Mouse (Mus musculus) liver, embryonic 11.5 days (tissue): ENCODE results near the gene Pla1a. TPM values are rescaled to one million over a fixed set of nuclear protein-coding genes. Genes with fewer than 3 reads are reported as not detected.

ENCODE experiments used
- ATAC-seq: fragments of 200-750 bp; cut with Nextera tagmentation; replicated peaks from 2 replicates; pipeline ENCODE4 v1.8.0; 2017; ENCODE audit warnings: moderate number of reproducible peaks, mild to moderate bottlenecking, moderate TSS enrichment, moderate library complexity; ENCODE audit not compliant: low FRiP score
- DNase-seq: peaks from one replicate; pipeline ENCODE4 v3.0.0-alpha.2; 2017; ENCODE audit warnings: low spot score
- H3K27ac ChIP-seq: fragments of 300-500 bp; sonication (generic); 2 replicates; pipeline ENCODE4 v1.5.1; 2014; ENCODE audit warnings: mild to moderate bottlenecking, low read depth, low read length, control low read depth
- H3K27me3 ChIP-seq: fragments of 300-500 bp; sonication (generic); replicated peaks from 2 replicates; pipeline ENCODE4 v1.6.1; 2014; ENCODE audit warnings: low read length, mixed read lengths; ENCODE audit not compliant: control insufficient read depth, insufficient read depth
- H3K36me3 ChIP-seq: fragments of 300-500 bp; sonication (generic); 2 replicates; pipeline ENCODE4 v1.6.1; 2014; ENCODE audit warnings: mild to moderate bottlenecking, low read length, moderate library complexity, mixed read lengths; ENCODE audit not compliant: control insufficient read depth, insufficient read depth
- H3K4me1 ChIP-seq: fragments of 300-500 bp; sonication (generic); replicated peaks from 2 replicates; pipeline ENCODE4 v1.6.1; 2014; ENCODE audit warnings: low read length, mixed read lengths; ENCODE audit not compliant: control insufficient read depth, insufficient read depth
- H3K4me2 ChIP-seq: fragments of 300-500 bp; sonication (generic); 2 replicates; pipeline ENCODE4 v1.6.1; 2014; ENCODE audit warnings: mild to moderate bottlenecking, control low read depth, moderate library complexity
- H3K4me3 ChIP-seq: fragments of 300-500 bp; sonication (generic); 2 replicates; pipeline ENCODE4 v1.5.1; 2014; ENCODE audit warnings: low read depth, low read length, control low read depth
- H3K9ac ChIP-seq: fragments of 300-500 bp; sonication (generic); 2 replicates; pipeline ENCODE4 v1.6.1; 2014; ENCODE audit warnings: low read depth, low read length, control low read depth
- H3K9me3 ChIP-seq: fragments of 300-500 bp; sonication (generic); 2 replicates; pipeline ENCODE4 v1.6.1; 2016; ENCODE audit warnings: low read length, inconsistent platforms, mixed read lengths; ENCODE audit not compliant: control insufficient read depth
- WGBS: fragments of 180-500 bp; shearing (Covaris S2); extraction: QIAGEN DNeasy Blood & Tissue Kit; methylation state at CpG from one replicate; pipeline ENCODE4 v1.1.7; 2014; 5-methylcytosine and 5-hydroxymethylcytosine counted together
- polyA plus RNA-seq: library from polyadenylated mRNA; unstranded; fragments of >200 nt; fragmentation: Nextera tagmentation; extraction: Ambion mirVana; gene quantifications from 2 replicates; pipeline ENCODE4 v1.2.1, GENCODE M21; 2014

Pla1a gene
- polyA plus RNA-seq, 1 experiment from 2014 or later, result 1.4 TPM

- no peaks in the 10 kb centered on the region for H3K27me3 ChIP-seq
- whole genome bisulfite sequencing, result 68% methylated on average over 3 of the region's 3 CpGs
- H3K4me2 ChIP-seq, result no peak overlapping the region
- no peak for ATAC-seq
- no peak overlapping the region for H3K4me3 ChIP-seq
- H3K36me3 ChIP-seq, result no peaks in the 10 kb centered on the region
- no peak for DNase-seq
- no peak overlapping the region for H3K9ac ChIP-seq
- peaks cover 19% of the 10 kb centered on the region; the same call in 1 of the 2 replicates for H3K4me1 ChIP-seq
- no peak overlapping the region for H3K27ac ChIP-seq
- H3K9me3 ChIP-seq, result no peaks in the 10 kb centered on the region
Measured at GRCm38 (mm10) chr16:38359857-38360256, 73.1 kb downstream of the Pla1a start.

- Histone ChIP-seq H3K27ac (no peak overlapping the region), H3K27me3 (no peaks in the 10 kb centered on the region), H3K4me3 (no peak overlapping the region), H3K4me1 (peaks cover 23% of the 10 kb centered on the region), H3K9me3 (no peaks in the 10 kb centered on the region), H3K36me3 (0 out of 2 replicates have a peak, but pooled peaks cover 2% of the 10 kb centered on the region), H3K4me2 (no peak overlapping the region), H3K9ac (no peak overlapping the region)
- DNase-seq, result peak; percentile 16
- WGBS, result 90% methylated on average over 2 of the region's 2 CpGs
- no peak for ATAC-seq
Measured at GRCm38 (mm10) chr16:38359241-38359640, 73.7 kb downstream of the Pla1a start.

DNA sequence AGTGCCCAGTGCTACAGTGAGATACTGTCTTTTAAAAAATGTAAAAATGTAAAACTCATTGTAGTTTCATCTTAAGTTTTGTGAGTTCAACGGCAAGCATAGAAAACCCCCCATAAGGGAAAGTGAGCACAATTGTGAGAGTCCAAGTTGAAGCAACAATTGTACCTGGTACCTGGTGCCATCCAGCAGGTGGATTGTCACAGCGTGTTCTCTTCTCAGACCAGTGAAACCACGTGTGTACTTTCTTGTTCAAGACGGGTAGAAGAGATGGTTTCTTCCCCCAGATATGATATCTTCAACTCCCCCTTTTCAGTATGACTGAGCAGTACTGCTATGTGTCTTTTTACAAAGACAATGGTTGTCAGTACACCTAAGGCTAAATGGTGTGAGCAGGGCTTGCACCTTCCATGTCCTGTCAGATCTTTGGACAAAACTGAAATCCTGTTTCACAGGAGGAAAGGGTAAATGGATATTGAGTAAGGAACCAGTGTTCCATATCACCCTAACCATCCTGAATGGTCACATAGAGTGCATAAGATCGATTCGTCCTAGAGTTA lies 74.6 kb downstream of the Pla1a start:
- Histone ChIP-seq H3K9me3 (no peaks in the 10 kb centered on the region), H3K4me2 (no peak overlapping the region), H3K27me3 (no peaks in the 10 kb centered on the region), H3K4me1 (peaks cover 20% of the 10 kb centered on the region), H3K27ac (no peak overlapping the region), H3K36me3 (0 out of 2 replicates have a peak, but pooled peaks cover 2% of the 10 kb centered on the region), H3K9ac (no peak overlapping the region), H3K4me3 (no peak overlapping the region)
- 81% methylated on average over 6 of the region's 6 CpGs for WGBS
- DNase-seq (no peak), ATAC-seq (no peak)

DNA sequence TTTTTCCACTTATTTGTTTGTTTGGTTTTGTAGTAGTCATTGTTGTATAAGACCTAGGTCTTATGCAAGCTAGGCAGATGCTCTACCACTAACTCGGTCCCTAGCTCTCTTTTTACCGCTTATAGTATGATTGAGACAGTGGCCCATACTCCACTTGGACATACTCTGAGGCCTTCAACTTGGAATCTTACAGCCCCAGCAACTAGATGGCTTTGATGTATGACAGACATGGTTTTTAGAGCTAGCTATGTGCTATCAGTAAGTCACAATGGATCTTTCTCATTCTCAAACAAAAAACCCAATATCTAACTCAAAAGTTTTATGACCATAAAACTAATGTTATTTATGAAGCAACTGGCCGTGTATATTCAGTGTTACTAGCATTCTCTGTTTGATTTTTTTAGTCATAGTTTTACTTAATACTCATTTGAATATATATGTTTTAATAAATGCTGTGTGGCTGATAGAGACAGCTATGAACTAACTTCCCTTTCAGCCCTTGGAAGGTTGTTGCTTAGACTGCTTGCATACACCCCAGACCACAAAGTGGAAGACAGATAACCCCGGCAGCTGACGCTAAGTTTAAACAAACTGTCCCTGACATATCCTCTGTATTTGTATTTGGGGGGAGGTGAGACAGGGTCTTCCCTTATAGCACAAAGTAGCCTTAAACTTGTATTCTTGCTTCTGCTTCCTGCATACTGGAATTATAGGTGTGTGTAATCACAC lies 78.6 kb downstream of the Pla1a start:
- 52% methylated on average over 5 of the region's 5 CpGs for WGBS

DNA sequence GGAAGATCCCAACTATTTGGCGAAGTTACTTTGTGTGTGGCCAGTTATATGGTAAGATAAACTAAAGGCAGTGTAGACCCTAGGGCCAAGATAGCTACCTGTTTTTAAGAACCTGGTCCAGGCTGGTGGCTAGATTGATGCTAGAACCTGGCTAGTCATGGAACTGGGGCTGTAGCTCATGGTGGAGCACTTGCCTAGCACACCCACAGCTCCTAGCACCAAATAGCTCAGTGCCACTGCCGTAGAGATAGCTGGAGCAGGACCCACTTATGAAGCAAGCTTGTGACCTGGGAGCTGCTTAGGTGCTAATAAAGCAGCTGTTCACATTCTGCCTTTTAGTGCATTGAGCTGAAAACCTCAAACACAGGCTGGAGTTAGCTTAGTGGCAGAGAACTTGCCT lies 79.3 kb downstream of the Pla1a start:
- 91% methylated on average over 2 of the region's 2 CpGs for WGBS
- H3K27ac ChIP-seq, result no peak overlapping the region; the same call in 1 of the 2 replicates
- peaks cover 26% of the 10 kb centered on the region for H3K4me1 ChIP-seq
- no peak overlapping the region for H3K4me3 ChIP-seq
- no peaks in the 10 kb centered on the region for H3K27me3 ChIP-seq
- peaks cover 18% of the 10 kb centered on the region for H3K36me3 ChIP-seq
- no peak for DNase-seq
- no peak overlapping the region for H3K9ac ChIP-seq
- ATAC-seq, result no peak
- no peaks in the 10 kb centered on the region for H3K9me3 ChIP-seq
- H3K4me2 ChIP-seq, result no peak overlapping the region

More for the DNA sequence above, 78.6 kb downstream of the Pla1a start:
- Histone ChIP-seq H3K27ac (peak overlapping the region; percentile 26; the same call in 1 of the 2 replicates), H3K9ac (no peak overlapping the region), H3K9me3 (no peaks in the 10 kb centered on the region), H3K4me3 (no peak overlapping the region), H3K36me3 (peaks cover 15% of the 10 kb centered on the region; the same call in 1 of the 2 replicates), H3K4me2 (no peak overlapping the region), H3K27me3 (no peaks in the 10 kb centered on the region), H3K4me1 (peaks cover 25% of the 10 kb centered on the region)
- peak; percentile 42; the same call in 1 of the 2 replicates for ATAC-seq
- DNase-seq, result no peak

DNA sequence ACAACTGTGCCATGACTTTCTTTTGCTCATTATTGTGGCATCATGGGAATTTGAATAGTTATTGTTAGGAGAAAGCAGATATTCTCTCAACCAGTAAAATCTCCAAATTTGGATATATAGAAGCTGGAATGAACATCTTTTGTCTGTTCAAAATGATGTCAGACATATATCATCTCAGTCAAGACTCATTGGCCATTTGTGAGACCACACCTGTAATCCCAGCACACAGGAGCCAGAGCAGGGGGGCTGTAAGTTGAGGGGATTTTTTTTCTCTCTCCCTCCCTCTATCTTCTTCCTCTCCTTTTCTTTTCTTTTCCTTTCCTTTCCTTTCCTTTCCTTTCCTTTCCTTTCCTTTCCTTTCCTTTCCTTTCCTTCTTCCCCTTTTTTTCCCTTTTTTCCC lies 80.1 kb downstream of the Pla1a start:
- no peaks in the 10 kb centered on the region for H3K9me3 ChIP-seq
- DNase-seq (no peak), ATAC-seq (no peak)
- peaks cover 33% of the 10 kb centered on the region for H3K4me1 ChIP-seq
- H3K36me3 ChIP-seq, result peaks cover 18% of the 10 kb centered on the region
- H3K4me3 ChIP-seq, result no peak overlapping the region
- H3K27me3 ChIP-seq, result no peaks in the 10 kb centered on the region
- no peak overlapping the region for H3K27ac ChIP-seq
- no peak overlapping the region for H3K9ac ChIP-seq
- no peak overlapping the region for H3K4me2 ChIP-seq

DNA sequence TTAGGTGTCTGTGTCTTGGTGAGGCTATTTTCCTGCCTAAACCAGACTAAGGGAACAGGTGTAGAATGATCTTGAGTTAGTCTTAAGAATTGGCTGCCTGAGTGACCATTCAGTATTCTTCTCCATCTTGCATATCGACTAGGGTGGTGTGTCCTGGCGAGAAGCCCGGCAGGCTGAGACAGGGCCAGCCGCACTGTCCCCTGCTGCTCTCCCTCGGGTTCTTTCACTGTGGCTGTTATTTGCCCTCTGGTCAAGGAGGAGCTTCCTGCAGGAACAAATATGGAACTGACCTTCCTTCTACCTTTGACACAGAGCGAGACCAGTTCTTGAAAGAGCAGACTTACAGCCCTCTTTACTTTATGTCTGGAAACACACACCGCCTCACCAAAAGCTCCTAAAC lies 80.9 kb downstream of the Pla1a start:
- Histone ChIP-seq H3K4me3 (no peak overlapping the region), H3K4me2 (no peak overlapping the region), H3K4me1 (peaks cover 35% of the 10 kb centered on the region), H3K9ac (no peak overlapping the region), H3K36me3 (peaks cover 18% of the 10 kb centered on the region), H3K27me3 (no peaks in the 10 kb centered on the region), H3K27ac (peak overlapping the region; percentile 56), H3K9me3 (no peaks in the 10 kb centered on the region)
- 86% methylated on average over 7 of the region's 7 CpGs for WGBS
- ATAC-seq (no peak), DNase-seq (no peak)

GRCm38 (mm10) chr16:38350939-38351338 lies 82.0 kb downstream of the Pla1a start:
- WGBS, result 59% methylated on average over 6 of the region's 6 CpGs
- Histone ChIP-seq H3K36me3 (peaks cover 18% of the 10 kb centered on the region), H3K4me3 (no peak overlapping the region), H3K9ac (no peak overlapping the region), H3K9me3 (no peaks in the 10 kb centered on the region), H3K4me1 (peaks cover 37% of the 10 kb centered on the region), H3K27ac (no peak overlapping the region), H3K27me3 (no peaks in the 10 kb centered on the region), H3K4me2 (peak overlapping the region; percentile 58)
- DNase-seq (no peak), ATAC-seq (no peak)
